Mouse (Mus musculus) large intestine, adult 2 months (tissue): ENCODE data around the gene Rab13. TPM values are rescaled to one million over a fixed set of nuclear protein-coding genes. Genes with fewer than 3 reads are reported as not detected.

ENCODE experiments used
- polyA plus RNA-seq: library from polyadenylated mRNA; depleted of rRNA; stranded (reverse); fragments of >200 nt; gene quantifications from 2 replicates; pipeline ENCODE4 v1.2.3, GENCODE M21; 2012; rRNA removed

The Rab13 gene
- polyA plus RNA-seq, 1 experiment: 2.9 TPM

Other genes starting within 250 kb of the Rab13 start
- 60.1 and 80.7 TPM in 2 replicates for gene Hax1, start 214.9 kb upstream of the Rab13 start, polyA plus RNA-seq
- 41.1 and 46.7 TPM in 2 replicates for gene 4933434E20Rik, start 162.1 kb upstream of the Rab13 start, polyA plus RNA-seq
- 51.4 and 75.2 TPM in 2 replicates for gene Ubap2l, start 161.1 kb upstream of the Rab13 start, polyA plus RNA-seq
- 161 and 190 TPM in 2 replicates for gene Tpm3, start 141.0 kb upstream of the Rab13 start, polyA plus RNA-seq
- gene Nup210l, start 109.6 kb upstream of the Rab13 start, polyA plus RNA-seq: 0.24 and 0.34 TPM in 2 replicates
- 2,294 and 2,765 TPM in 2 replicates for gene Rps27, start within 50 bp of the Rab13 start, polyA plus RNA-seq
- gene Jtb, start 17.9 kb downstream of the Rab13 start, polyA plus RNA-seq: 53.6 and 59.5 TPM in 2 replicates
- 13.6 and 18.6 TPM in 2 replicates for gene Creb3l4, start 29.8 kb downstream of the Rab13 start, polyA plus RNA-seq
- 76.1 and 83.3 TPM in 2 replicates for gene Slc39a1, start 34.5 kb downstream of the Rab13 start, polyA plus RNA-seq
- gene Crtc2, start 40.5 kb downstream of the Rab13 start, polyA plus RNA-seq: 25.7 and 33.4 TPM in 2 replicates
- 7.6 and 12.7 TPM in 2 replicates for gene Dennd4b, start 51.5 kb downstream of the Rab13 start, polyA plus RNA-seq
- 7.7 and 13.4 TPM in 2 replicates for gene Gatad2b, start 79.5 kb downstream of the Rab13 start, polyA plus RNA-seq
- gene Slc27a3, start 176.2 kb downstream of the Rab13 start, polyA plus RNA-seq: 4.6 and 5.9 TPM in 2 replicates
- 28.7 and 32.2 TPM in 2 replicates for gene Ints3, start 219.9 kb downstream of the Rab13 start, polyA plus RNA-seq